Mouse (Mus musculus): ENCODE data around the gene Rab17.

Rab17 gene

GRCm38 (mm10) chr1:90969347-90969784, at the start of gene Rab17:
TSS of gene Rab17 (minus strand) at chr1:90969661.
- no peak for TF ChIP-seq GATA4 (IDR thresholded peaks at IDR 0.05; ENCODE audit: insufficient replicate concordance, low read length)

GRCm38 (mm10) chr1:91017111-91017758, 47.8 kb upstream of the Rab17 start:
- TF ChIP-seq GATA4 (IDR thresholded peaks at IDR 0.05; ENCODE audit: insufficient replicate concordance, low read length): no peak

GRCm38 (mm10) chr1:91015571-91015970, 46.1 kb upstream of the Rab17 start:
- no peak for TF ChIP-seq GATA4 (IDR thresholded peaks at IDR 0.05; ENCODE audit: insufficient replicate concordance, low read length)

- no peak for TF ChIP-seq GATA4 (IDR thresholded peaks at IDR 0.05; ENCODE audit: insufficient replicate concordance, low read length)
Observed at GRCm38 (mm10) chr1:91013803-91014202, 44.3 kb upstream of the Rab17 start.

- no peak for TF ChIP-seq GATA4 (IDR thresholded peaks at IDR 0.05; ENCODE audit: insufficient replicate concordance, low read length)
Observed at GRCm38 (mm10) chr1:91011336-91011735, 41.9 kb upstream of the Rab17 start.

- no peak for TF ChIP-seq GATA4 (IDR thresholded peaks at IDR 0.05; ENCODE audit: insufficient replicate concordance, low read length)
Observed at GRCm38 (mm10) chr1:91010716-91011115, 41.3 kb upstream of the Rab17 start.

- TF ChIP-seq GATA4 (IDR thresholded peaks at IDR 0.05; ENCODE audit: insufficient replicate concordance, low read length): no peak
Observed at GRCm38 (mm10) chr1:91010216-91010615, 40.8 kb upstream of the Rab17 start.

- no peak for TF ChIP-seq GATA4 (IDR thresholded peaks at IDR 0.05; ENCODE audit: insufficient replicate concordance, low read length)
Observed at GRCm38 (mm10) chr1:91009266-91009665, 39.8 kb upstream of the Rab17 start.

- no peak for TF ChIP-seq GATA4 (IDR thresholded peaks at IDR 0.05; ENCODE audit: insufficient replicate concordance, low read length)
Observed at GRCm38 (mm10) chr1:91008746-91009145, 39.3 kb upstream of the Rab17 start.

GRCm38 (mm10) chr1:91008147-91008682, 38.8 kb upstream of the Rab17 start:
- no peak for TF ChIP-seq GATA4 (IDR thresholded peaks at IDR 0.05; ENCODE audit: insufficient replicate concordance, low read length)

GRCm38 (mm10) chr1:91006708-91007107, 37.2 kb upstream of the Rab17 start:
- TF ChIP-seq GATA4 (IDR thresholded peaks at IDR 0.05; ENCODE audit: insufficient replicate concordance, low read length): no peak

- no peak for TF ChIP-seq GATA4 (IDR thresholded peaks at IDR 0.05; ENCODE audit: insufficient replicate concordance, low read length)
Observed at GRCm38 (mm10) chr1:91006037-91006436, 36.6 kb upstream of the Rab17 start.

GRCm38 (mm10) chr1:91003522-91004253, 34.2 kb upstream of the Rab17 start:
- TF ChIP-seq GATA4 (IDR thresholded peaks at IDR 0.05; ENCODE audit: insufficient replicate concordance, low read length): no peak

- TF ChIP-seq GATA4 (IDR thresholded peaks at IDR 0.05; ENCODE audit: insufficient replicate concordance, low read length): no peak
Observed at GRCm38 (mm10) chr1:91002641-91003040, 33.2 kb upstream of the Rab17 start.

GRCm38 (mm10) chr1:91001871-91002539, 32.5 kb upstream of the Rab17 start:
- no peak for TF ChIP-seq GATA4 (IDR thresholded peaks at IDR 0.05; ENCODE audit: insufficient replicate concordance, low read length)

- TF ChIP-seq GATA4 (IDR thresholded peaks at IDR 0.05; ENCODE audit: insufficient replicate concordance, low read length): no peak
Observed at GRCm38 (mm10) chr1:91001101-91001500, 31.6 kb upstream of the Rab17 start.

Measured in liver, adult (tissue).